Mouse (Mus musculus): ENCODE measurements at regions not wholly inside any gene's neighbourhood (a gene's known extent, or its start where the extent isn't known, plus 50 kb on each side); places are given as distances from the start of the nearest gene placed in this dataset.

- no peak overlapping the region for H3K27ac ChIP-seq (ENCODE audit: low read depth, low read length)
- no peak overlapping the region for H3K9ac ChIP-seq (ENCODE audit: low read depth, low read length)
- no peaks in the 10 kb centered on the region for H3K27me3 ChIP-seq (replicated peaks; ENCODE audit: control insufficient read depth, insufficient read depth, low read length)
- no peak for ATAC-seq
- TF ChIP-seq CTCF (IDR thresholded peaks at IDR 0.05; ENCODE audit: low read depth): no peak
- H3K4me1 ChIP-seq (replicated peaks; ENCODE audit: control insufficient read depth, insufficient read depth, low read length): no peaks in the 10 kb centered on the region
- 75% methylated on average over 3 of the region's 3 CpGs for WGBS
- H3K36me3 ChIP-seq (ENCODE audit: control insufficient read depth, insufficient read depth): no peaks in the 10 kb centered on the region
- H3K9me3 ChIP-seq (ENCODE audit: control insufficient read depth): no peaks in the 10 kb centered on the region
- H3K4me3 ChIP-seq (ENCODE audit: low read depth, low read length): no peak overlapping the region
- H3K4me2 ChIP-seq (replicated peaks; ENCODE audit: low read depth): no peak overlapping the region
Measured at GRCm38 (mm10) chr14:53832553-53832952, 421.4 kb downstream of the Dad1 start.

- Histone ChIP-seq H3K4me3 (ENCODE audit: low read depth, low read length) (no peak overlapping the region), H3K27ac (ENCODE audit: low read depth, low read length) (no peak overlapping the region), H3K9ac (ENCODE audit: low read depth, low read length) (no peak overlapping the region), H3K4me2 (replicated peaks; ENCODE audit: low read depth) (no peak overlapping the region), H3K27me3 (replicated peaks; ENCODE audit: control insufficient read depth, insufficient read depth, low read length) (no peaks in the 10 kb centered on the region), H3K4me1 (replicated peaks; ENCODE audit: control insufficient read depth, insufficient read depth, low read length) (no peaks in the 10 kb centered on the region), H3K9me3 (ENCODE audit: control insufficient read depth) (no peaks in the 10 kb centered on the region), H3K36me3 (ENCODE audit: control insufficient read depth, insufficient read depth) (no peaks in the 10 kb centered on the region)
- no peak for TF ChIP-seq CTCF (IDR thresholded peaks at IDR 0.05; ENCODE audit: low read depth)
- 84% methylated on average over 6 of the region's 6 CpGs for WGBS
- no peak for ATAC-seq
Measured at GRCm38 (mm10) chr14:53831651-53832050, 422.3 kb downstream of the Dad1 start.

GRCm38 (mm10) chr14:53830717-53831116 lies 423.2 kb downstream of the Dad1 start:
- WGBS: 51% methylated on average over 1 of the region's 1 CpGs
- H3K9me3 ChIP-seq (ENCODE audit: control insufficient read depth): no peaks in the 10 kb centered on the region
- H3K4me2 ChIP-seq (replicated peaks; ENCODE audit: low read depth): no peak overlapping the region
- no peaks in the 10 kb centered on the region for H3K27me3 ChIP-seq (replicated peaks; ENCODE audit: control insufficient read depth, insufficient read depth, low read length)
- ATAC-seq: no peak
- no peak overlapping the region for H3K9ac ChIP-seq (ENCODE audit: low read depth, low read length)
- no peaks in the 10 kb centered on the region for H3K4me1 ChIP-seq (replicated peaks; ENCODE audit: control insufficient read depth, insufficient read depth, low read length)
- no peak overlapping the region for H3K27ac ChIP-seq (ENCODE audit: low read depth, low read length)
- peak; percentile 20; the same call in 1 of the 2 replicates for TF ChIP-seq CTCF (IDR thresholded peaks at IDR 0.05; ENCODE audit: low read depth)
- no peak overlapping the region for H3K4me3 ChIP-seq (ENCODE audit: low read depth, low read length)
- no peaks in the 10 kb centered on the region for H3K36me3 ChIP-seq (ENCODE audit: control insufficient read depth, insufficient read depth)

GRCm38 (mm10) chr14:53826782-53827181 lies 427.1 kb downstream of the Dad1 start:
- no peak overlapping the region for H3K4me2 ChIP-seq (replicated peaks; ENCODE audit: low read depth)
- H3K9me3 ChIP-seq (ENCODE audit: control insufficient read depth): no peaks in the 10 kb centered on the region
- H3K9ac ChIP-seq (ENCODE audit: low read depth, low read length): no peak overlapping the region
- no peak for ATAC-seq
- H3K4me1 ChIP-seq (replicated peaks; ENCODE audit: control insufficient read depth, insufficient read depth, low read length): no peaks in the 10 kb centered on the region
- no peaks in the 10 kb centered on the region for H3K36me3 ChIP-seq (ENCODE audit: control insufficient read depth, insufficient read depth)
- no peaks in the 10 kb centered on the region for H3K27me3 ChIP-seq (replicated peaks; ENCODE audit: control insufficient read depth, insufficient read depth, low read length)
- H3K4me3 ChIP-seq (ENCODE audit: low read depth, low read length): no peak overlapping the region
- 87% methylated on average over 4 of the region's 4 CpGs for WGBS
- H3K27ac ChIP-seq (ENCODE audit: low read depth, low read length): no peak overlapping the region
- TF ChIP-seq CTCF (IDR thresholded peaks at IDR 0.05; ENCODE audit: low read depth): no peak

GRCm38 (mm10) chr14:53806231-53806630 lies 447.7 kb downstream of the Dad1 start:
- Histone ChIP-seq H3K4me3 (ENCODE audit: low read depth, low read length) (no peak overlapping the region), H3K9ac (ENCODE audit: low read depth, low read length) (no peak overlapping the region), H3K27ac (ENCODE audit: low read depth, low read length) (no peak overlapping the region), H3K36me3 (ENCODE audit: control insufficient read depth, insufficient read depth) (no peaks in the 10 kb centered on the region), H3K27me3 (replicated peaks; ENCODE audit: control insufficient read depth, insufficient read depth, low read length) (0 out of 2 replicates have a peak, but pooled peaks cover 3% of the 10 kb centered on the region), H3K9me3 (ENCODE audit: control insufficient read depth) (no peaks in the 10 kb centered on the region), H3K4me2 (replicated peaks; ENCODE audit: low read depth) (no peak overlapping the region), H3K4me1 (replicated peaks; ENCODE audit: control insufficient read depth, insufficient read depth, low read length) (no peaks in the 10 kb centered on the region)
- ATAC-seq: no peak
- WGBS: 11% methylated on average over 3 of the region's 3 CpGs
- peak; percentile 83 for TF ChIP-seq CTCF (IDR thresholded peaks at IDR 0.05; ENCODE audit: low read depth)

GRCm38 (mm10) chr14:53803698-53804620 lies 449.9 kb downstream of the Dad1 start:
- WGBS: 22% methylated on average over 17 of the region's 17 CpGs
- Histone ChIP-seq H3K4me3 (ENCODE audit: low read depth, low read length) (no peak overlapping the region), H3K9ac (ENCODE audit: low read depth, low read length) (no peak overlapping the region), H3K27ac (ENCODE audit: low read depth, low read length) (no peak overlapping the region), H3K27me3 (replicated peaks; ENCODE audit: control insufficient read depth, insufficient read depth, low read length) (0 out of 2 replicates have a peak, but pooled peaks cover 3% of the 10 kb centered on the region), H3K9me3 (ENCODE audit: control insufficient read depth) (no peaks in the 10 kb centered on the region), H3K4me2 (replicated peaks; ENCODE audit: low read depth) (no peak overlapping the region), H3K4me1 (replicated peaks; ENCODE audit: control insufficient read depth, insufficient read depth, low read length) (no peaks in the 10 kb centered on the region), H3K36me3 (ENCODE audit: control insufficient read depth, insufficient read depth) (no peaks in the 10 kb centered on the region)
- peak; percentile 89 for TF ChIP-seq CTCF (IDR thresholded peaks at IDR 0.05; ENCODE audit: low read depth)
- ATAC-seq: 0 out of 2 replicates have a peak, but pooled peaks have one; percentile 22
